Mouse (Mus musculus): ENCODE results near the gene Olfml1.

Olfml1 gene

DNA sequence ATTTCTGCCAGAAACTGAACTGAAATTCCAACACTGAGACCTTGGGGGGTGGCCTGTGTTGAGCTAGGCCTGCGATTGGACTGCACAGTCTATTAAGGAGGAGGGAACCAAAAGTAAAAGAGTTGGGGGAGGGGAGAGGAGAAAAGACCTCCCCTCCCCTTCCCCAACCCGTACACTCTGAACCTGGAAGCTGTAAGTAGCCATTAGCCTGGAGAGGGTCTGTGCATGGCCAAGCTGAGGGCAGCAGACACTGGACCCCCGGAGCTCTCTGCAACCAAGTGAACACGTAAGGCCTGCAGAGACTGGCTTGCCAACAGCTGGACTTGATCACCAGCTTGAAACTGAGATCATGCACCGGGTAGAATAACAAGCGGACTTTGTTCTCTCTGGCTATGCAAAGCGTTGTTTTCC is at the start of gene Olfml1:
TSS of gene Olfml1 (plus strand) at position 186 of the 411 bp plus-strand sequence.
- no peak for DNase-seq (ENCODE audit: low read depth, low spot score)

DNA sequence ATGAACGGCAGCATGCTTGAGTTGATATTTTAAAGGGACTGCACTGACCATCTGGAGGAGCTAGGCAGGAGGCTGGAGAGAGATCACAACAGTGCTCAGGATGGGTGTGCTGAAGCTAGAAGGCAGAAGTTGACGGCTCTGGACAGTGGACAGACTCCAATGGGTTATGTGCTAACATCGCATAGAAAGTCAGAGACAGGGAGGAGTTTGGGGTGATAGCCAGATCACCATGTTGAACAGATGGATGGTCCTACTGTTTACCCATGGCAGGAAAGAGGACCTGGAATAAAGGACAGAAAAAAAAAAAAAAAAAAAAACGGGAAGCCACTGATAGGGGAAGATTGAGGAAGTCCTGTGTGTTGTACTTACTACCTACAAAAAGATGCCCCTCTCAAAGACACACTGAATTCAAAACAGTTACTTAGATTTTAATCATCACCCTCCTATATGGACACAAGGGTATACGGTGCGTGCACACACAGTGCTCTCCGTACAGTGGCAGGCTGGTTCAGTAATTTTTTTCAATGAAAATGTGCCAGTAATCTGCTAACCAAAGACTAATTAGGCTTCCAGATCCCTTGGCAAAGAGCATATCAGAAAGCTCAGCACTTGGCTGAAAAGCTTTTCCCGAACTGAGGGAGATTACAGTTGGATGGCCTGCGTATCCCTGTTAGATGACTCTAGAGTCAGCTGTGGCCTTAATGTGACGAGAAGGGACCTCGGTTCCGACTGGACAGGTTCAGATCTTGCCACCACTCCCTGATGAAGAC is 47.8 kb upstream of the Olfml1 start:
- no peak for DNase-seq (ENCODE audit: low read depth, low spot score)

DNA sequence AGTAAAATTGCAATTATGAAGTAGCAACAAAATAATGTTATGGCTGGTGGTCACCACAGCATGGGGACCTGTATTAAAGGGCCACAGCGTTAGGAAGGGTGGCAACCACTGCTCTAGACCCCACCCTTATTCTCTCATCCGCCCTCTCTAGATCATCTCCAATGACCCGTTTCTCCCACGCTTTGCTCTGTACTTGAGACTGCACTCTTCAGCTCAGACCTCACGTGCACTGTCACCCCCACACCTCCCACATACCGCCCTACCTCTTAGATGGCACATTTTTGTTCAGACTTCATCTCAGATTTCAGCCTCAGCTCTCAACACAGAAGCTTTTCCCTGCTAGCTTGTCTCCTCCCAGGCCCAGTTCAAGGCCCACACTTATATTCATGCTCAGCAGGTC is 45.8 kb upstream of the Olfml1 start:
- DNase-seq (ENCODE audit: low read depth, low spot score) = no peak

DNA sequence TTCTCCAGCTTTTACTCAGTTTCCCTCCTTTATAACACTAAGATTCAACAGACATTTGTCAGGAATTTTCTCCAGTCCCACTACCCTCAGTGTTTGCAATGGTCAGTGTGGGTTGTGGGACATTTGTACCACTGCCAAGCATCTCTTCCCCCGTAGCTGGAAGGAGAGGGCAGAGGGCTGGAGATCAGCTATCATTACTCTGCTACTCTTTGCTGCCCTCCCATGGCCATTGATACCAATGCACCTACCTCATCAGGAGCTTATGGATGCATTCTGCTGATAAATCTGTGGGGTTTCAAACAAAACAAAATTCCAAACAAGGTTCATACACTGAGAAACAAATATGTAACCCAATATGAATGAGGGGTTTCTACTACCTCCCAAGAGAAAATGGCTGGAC is 40.9 kb upstream of the Olfml1 start:
- peak; percentile 55 for DNase-seq (ENCODE audit: low read depth, low spot score)

DNA sequence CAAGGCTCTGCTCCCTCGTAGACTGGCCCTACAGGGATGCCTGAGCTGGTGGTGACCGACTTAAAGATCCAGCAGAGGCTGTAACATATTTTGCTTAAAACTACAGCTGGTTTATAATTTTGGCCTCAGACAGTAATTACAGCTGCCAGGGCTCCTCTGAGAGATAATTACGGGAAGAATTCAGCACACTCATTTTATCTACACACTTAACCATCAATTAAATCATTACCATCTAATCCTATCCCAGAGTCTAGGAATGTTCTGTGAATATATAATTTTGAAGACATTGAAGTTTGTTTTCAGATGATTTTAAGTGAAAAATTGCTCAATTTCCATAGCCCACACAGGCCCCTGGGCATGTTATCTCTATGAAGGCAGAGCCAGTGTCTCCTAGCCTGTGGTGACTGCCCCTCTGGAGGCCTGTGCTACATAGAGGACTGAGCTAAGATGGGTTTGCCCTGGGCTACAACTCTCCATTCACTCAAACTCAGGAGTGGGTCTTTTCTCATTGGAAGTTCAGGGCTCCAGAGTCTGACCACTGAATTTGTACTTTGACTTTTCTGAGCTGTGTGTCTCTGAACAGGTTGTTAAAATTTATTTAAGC is 39.0 kb upstream of the Olfml1 start:
- no peak for DNase-seq (ENCODE audit: low read depth, low spot score)

DNA sequence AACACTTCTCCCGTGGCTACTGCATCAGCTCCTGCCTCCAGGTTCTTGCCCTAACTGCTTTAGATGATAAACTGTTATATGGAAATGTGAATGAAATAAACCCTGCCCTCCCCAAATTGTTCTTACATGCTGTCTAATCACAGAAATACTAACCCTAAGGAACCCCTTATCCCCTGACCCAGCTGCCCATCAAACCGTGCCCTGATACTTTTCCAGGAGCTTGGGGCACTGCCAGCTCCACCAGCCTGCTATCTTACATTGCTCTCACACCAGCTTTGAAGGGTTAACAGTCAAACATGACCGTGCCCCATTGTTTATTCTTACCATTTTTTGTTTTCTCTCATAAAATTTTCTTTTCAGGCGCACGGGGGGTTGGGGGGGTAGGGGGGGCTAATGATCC is 37.9 kb upstream of the Olfml1 start:
- DNase-seq (ENCODE audit: low read depth, low spot score) = no peak

DNA sequence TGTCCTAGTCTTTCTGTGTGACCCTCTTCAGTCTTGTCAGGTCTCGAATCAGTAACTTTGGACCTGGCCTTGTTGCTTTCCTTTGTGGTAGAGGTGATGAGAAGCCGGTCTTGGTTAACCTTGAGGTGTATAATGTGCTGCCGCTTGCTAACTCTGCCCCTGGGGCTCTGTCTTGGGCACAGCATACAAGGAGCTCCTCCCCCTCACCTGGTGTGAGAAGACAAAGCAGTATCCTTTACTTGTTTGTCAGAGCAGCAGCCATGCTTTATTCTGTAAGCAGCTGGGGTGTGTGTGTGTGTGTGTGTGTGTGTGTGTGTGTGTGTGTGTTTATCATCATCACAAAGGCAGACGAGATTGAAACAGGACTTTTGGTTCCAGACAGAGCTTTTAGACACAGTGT is 31.9 kb upstream of the Olfml1 start:
- no peak for DNase-seq (ENCODE audit: low read depth, low spot score)

DNA sequence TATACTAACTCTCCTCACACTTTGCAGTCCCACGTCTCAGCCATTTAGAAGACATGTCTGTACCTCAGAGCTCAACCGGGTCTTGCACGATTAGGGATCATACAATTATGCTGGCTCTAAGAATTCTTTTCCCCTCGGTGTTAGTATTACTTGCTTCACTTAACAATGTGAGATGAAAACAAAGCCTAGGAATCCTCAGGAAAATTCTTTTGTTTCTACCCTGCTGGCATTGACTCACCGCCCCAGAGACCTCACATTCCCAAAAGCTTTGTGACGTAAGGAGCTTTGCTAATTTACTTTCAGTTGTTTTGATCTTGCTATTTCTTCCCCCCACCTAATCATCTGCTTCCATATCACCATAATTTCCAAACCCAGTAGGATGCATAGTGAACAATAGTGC is 30.7 kb upstream of the Olfml1 start:
- no peak for DNase-seq (ENCODE audit: low read depth, low spot score)

GRCm38 (mm10) chr7:107540034-107540433 is 27.2 kb upstream of the Olfml1 start:
- DNase-seq (ENCODE audit: low read depth, low spot score) = no peak

DNA sequence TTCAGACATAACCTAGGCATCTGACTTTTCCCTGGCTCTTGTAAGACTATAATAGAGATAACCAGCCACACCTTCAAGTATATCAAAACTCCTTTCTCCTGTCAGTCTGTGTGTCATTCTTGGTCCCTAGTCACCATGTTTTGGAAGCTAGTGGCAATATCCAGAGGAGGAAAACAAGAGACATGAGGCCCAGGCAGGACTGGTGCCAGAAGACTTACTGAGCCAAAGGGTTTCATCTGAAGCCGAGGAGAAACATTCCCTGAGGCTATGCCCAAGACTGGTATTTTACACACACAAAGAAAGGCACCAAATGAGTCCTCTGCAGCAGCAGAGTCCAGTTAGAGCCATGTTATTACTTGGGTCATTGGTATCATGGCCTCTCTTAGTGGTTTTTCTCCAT is 22.2 kb upstream of the Olfml1 start:
- no peak for DNase-seq (ENCODE audit: low read depth, low spot score)

GRCm38 (mm10) chr7:107547872-107548271 is 19.4 kb upstream of the Olfml1 start:
- no peak for DNase-seq (ENCODE audit: low read depth, low spot score)

- no peak for DNase-seq (ENCODE audit: low read depth, low spot score)
These were observed 13.8 kb upstream of the Olfml1 start for GRCm38 (mm10) chr7:107553461-107553860.

DNA sequence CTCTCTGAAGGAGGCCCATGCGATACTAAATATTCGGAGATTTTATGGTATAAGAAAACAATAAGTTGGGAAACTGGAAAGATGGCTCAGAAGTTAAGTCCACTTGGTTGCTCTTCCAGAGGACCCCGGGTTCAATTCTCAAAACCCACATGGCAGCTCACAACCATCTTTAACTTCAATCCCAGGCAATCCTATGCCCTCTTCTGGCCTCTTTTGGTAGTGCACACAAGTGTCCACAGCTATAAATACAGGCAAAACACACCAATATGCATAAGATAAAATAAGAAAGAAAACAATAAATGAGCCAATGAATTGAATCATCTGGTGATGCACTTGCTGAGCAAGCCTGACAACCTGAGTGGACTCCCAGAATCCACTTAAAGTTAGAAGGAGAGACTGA is 11.3 kb upstream of the Olfml1 start:
- DNase-seq (ENCODE audit: low read depth, low spot score) = no peak

GRCm38 (mm10) chr7:107560675-107561074 is 6.6 kb upstream of the Olfml1 start:
- DNase-seq (ENCODE audit: low read depth, low spot score) = no peak

DNA sequence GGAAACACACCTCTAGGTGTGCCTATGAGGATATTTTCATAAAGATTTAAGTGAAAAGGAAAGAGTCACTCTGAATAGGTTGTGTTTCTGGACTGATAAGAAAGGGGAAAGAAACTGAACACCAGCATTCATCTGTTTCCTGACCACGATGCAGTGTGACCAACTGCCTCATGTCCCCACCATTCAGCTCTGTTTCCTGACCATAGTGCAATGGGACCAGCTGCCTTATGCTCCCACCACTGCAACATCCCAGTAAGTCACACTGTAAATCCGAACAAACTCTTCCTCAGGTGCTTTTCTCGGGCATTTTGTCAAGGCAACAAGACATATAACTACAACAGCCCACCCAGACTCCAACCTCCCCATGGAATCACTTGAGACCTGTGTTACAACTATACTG is 5.7 kb upstream of the Olfml1 start:
- DNase-seq (ENCODE audit: low read depth, low spot score) = no peak

DNA sequence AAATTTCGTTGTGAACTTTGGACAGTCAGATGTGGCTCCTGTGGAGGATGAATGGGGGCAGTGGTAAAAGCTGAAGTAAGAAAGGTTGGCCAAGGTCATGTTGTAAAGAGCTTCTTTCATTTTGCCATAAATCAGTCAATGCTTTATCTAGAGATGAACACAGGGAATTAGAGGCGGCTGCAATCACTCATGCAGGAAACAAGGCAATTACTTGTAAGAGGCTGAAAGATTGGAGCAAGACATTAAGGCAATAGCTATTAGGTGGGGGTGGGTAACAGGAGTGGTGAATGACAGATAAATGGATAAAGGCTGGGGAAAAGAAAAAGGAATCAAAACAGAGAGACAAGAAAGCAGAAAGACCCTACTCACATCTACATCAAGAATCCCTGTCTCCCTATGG is 3.5 kb upstream of the Olfml1 start:
- DNase-seq (ENCODE audit: low read depth, low spot score) = no peak

DNA sequence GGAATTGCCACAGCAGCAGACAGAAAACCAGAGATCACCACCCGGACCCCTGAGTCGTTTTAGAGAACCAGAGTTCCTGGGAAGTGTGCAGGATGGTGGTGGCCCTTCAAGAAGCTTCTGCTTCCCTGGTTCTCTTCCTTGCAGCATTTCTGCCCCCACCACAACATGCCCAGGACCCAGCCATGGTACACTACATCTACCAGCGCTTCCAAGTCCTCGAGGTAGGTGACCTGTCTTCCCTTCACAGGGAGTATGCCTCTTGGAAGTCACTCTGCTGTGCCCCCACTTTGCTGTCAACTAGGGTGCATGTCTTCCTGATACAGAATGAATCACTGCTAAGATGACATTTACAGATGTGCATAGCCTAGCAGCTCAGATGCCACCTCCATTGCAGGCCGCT is 428 bp downstream of the Olfml1 start:
- no peak for DNase-seq (ENCODE audit: low read depth, low spot score)

DNA sequence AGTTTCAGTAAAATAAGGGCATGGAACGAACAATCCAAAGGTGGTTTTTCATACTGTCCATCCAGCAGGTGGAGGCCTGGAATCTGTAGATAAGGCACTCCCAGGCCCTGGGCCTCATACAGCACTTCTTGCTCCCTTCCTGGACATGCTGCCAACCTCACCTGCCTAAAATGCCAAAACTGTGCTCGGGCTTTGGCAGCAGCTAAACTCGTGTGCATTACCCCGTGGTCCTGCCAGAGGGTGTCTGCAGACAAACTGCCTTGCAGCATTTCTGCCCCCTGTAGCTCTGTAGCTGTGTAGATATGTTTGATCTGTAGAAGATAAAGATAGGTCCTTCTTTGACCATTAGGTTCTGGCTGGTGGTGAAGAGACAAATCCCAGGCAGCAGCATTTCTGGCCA is 1.7 kb downstream of the Olfml1 start:
- DNase-seq (ENCODE audit: low read depth, low spot score) = no peak

- DNase-seq (ENCODE audit: low read depth, low spot score) = no peak
These were observed 6.6 kb downstream of the Olfml1 start for GRCm38 (mm10) chr7:107573856-107574255.

DNA sequence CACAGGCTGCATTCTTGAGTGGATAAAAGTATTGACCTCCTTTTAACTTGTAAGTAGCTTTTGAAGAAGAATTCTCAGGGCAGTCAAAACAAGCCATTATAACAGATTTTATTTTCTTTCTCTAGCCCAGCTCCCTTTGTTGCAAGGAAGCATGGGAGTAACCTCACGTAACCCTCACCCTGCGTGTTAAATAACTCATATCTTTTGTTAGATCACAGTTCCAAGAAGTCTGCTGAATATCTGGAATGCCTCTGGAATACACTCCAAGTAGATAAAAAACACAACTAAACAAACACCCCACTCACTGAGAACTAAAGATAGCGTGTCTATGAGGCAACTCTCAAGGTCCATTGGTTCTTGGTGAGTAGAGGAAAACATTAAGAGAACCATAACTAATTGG is 7.0 kb downstream of the Olfml1 start:
- DNase-seq (ENCODE audit: low read depth, low spot score) = no peak

DNA sequence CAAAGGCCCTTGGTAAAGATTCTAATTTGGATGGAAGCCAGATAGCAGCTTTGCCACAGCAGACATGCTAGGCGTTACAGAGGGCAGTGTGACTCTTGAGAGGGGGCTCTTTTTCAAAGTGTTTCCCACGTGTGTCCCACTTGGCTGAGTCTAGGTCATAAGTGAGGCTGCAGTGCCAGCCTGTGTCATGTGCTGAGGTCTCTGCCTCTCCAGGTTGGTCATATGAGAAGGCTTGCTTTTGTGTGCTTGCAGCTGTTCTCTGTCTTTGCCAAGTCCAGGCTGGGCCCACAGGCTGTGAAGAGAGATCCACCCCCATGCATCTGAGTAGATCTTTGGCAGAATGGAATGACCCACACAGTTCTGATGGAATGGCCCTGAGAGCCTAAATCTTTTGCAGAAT is 25.4 kb downstream of the Olfml1 start:
- DNase-seq (ENCODE audit: low read depth, low spot score) = no peak

- no peak for DNase-seq (ENCODE audit: low read depth, low spot score)
These were observed 26.7 kb downstream of the Olfml1 start for GRCm38 (mm10) chr7:107593904-107594303.

DNA sequence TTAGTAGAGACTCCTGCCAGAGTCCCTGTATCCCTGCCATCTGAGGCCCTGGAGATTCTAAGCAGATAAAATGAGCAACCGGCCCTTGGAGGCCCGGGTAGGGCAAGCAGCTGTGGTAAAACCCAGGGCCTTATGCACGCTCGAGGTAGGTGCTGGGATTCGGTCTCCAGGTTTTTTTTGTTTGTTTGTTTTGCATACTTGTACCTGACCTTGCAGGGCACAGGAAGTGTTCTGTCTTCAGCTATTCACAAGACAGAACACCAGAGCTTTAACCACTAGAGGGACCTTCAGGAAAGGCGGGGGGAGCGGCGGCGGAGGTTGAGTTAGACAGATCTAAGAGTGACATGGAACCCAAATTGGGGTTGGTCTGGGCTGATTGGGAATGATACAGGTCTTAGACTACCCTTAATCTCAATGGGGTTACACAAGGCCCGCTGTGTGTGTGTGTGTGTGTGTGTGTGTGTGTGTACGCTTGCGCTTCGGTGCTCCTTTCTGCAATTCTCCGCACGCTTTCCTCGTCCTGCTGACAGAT is 27.1 kb downstream of the Olfml1 start:
- no peak for DNase-seq (ENCODE audit: low read depth, low spot score)
